Mouse (Mus musculus) neural tube, embryonic 11.5 days (tissue): ENCODE results near the gene Wipf3. TPM values are rescaled to one million over a fixed set of nuclear protein-coding genes. Genes with fewer than 3 reads are reported as not detected.

Experiments used
- ATAC-seq: fragments of 200-750 bp; cut with Nextera tagmentation; 2 replicates; pipeline ENCODE4 v1.8.0; 2017; ENCODE audit warnings: moderate number of reproducible peaks, mild to moderate bottlenecking, moderate TSS enrichment, moderate library complexity; ENCODE audit not compliant: insufficient read depth, low FRiP score, low TSS enrichment
- DNase-seq: peaks from one replicate; pipeline ENCODE4 v3.0.0-alpha.2; 2015; ENCODE audit warnings: low spot score
- H3K27ac ChIP-seq: fragments of 300-500 bp; sonication (generic); 2 replicates; pipeline ENCODE4 v1.5.1; 2014; ENCODE audit warnings: low read depth, mild to moderate bottlenecking, low read length
- H3K27me3 ChIP-seq: fragments of 300-500 bp; sonication (generic); 2 replicates; pipeline ENCODE4 v1.6.1; 2014; ENCODE audit warnings: mild to moderate bottlenecking, low read length, mixed read lengths; ENCODE audit not compliant: control insufficient read depth, insufficient read depth
- H3K36me3 ChIP-seq: fragments of 300-500 bp; sonication (generic); 2 replicates; pipeline ENCODE4 v1.6.1; 2014; ENCODE audit warnings: mild to moderate bottlenecking, low read length, moderate library complexity, mixed read lengths; ENCODE audit not compliant: control insufficient read depth, insufficient read depth
- H3K4me1 ChIP-seq: fragments of 300-500 bp; sonication (generic); 2 replicates; pipeline ENCODE4 v1.6.1; 2014; ENCODE audit warnings: low read length, mixed read lengths; ENCODE audit not compliant: control insufficient read depth, insufficient read depth
- H3K4me2 ChIP-seq: fragments of 300-500 bp; sonication (generic); 2 replicates; pipeline ENCODE4 v1.6.1; 2014; ENCODE audit warnings: low read depth, mild to moderate bottlenecking, moderate library complexity
- H3K4me3 ChIP-seq: fragments of 300-500 bp; sonication (generic); 2 replicates; pipeline ENCODE4 v1.5.1; 2014; ENCODE audit warnings: low read depth, low read length
- H3K9ac ChIP-seq: fragments of 300-500 bp; sonication (generic); 2 replicates; pipeline ENCODE4 v1.6.1; 2014; ENCODE audit warnings: mild to moderate bottlenecking, low read length
- H3K9me3 ChIP-seq: fragments of 300-500 bp; sonication (generic); 2 replicates; pipeline ENCODE4 v1.6.1; 2016; ENCODE audit warnings: low read length; ENCODE audit not compliant: control insufficient read depth
- WGBS: fragments of 180-500 bp; shearing (Covaris S2); extraction: QIAGEN DNeasy Blood & Tissue Kit; methylation state at CpG from one replicate; pipeline ENCODE4 v1.1.7; 2014; 5-methylcytosine and 5-hydroxymethylcytosine counted together
- polyA plus RNA-seq: library from polyadenylated mRNA; unstranded; fragments of >200 nt; fragmentation: Nextera tagmentation; extraction: Ambion mirVana; gene quantifications from 2 replicates; pipeline ENCODE4 v1.2.1, GENCODE M21; 2014

Gene Wipf3
- polyA plus RNA-seq, 1 experiment from 2014 or later: 0.80 TPM

DNA sequence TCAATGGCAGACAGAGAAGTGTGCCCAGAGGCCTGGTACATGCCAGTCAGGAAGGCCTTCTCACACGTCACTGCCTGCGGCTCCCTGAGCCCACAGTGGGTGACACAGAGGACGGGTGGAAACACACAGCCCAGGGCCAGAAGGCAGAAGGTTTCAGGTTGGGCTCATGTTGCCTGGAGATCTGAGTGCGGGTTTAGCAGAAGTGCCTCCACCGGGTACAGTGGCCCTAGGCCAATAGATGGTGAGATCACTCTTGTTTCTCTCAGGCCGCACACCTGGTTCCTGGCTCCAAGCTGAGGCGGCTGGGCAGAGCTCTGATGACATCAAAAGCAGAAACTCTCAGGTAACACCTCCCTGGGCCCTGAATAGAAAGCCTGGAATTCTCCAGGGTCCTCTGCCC, 66.8 kb downstream of the Wipf3 start:
- no peak overlapping the region for H3K27ac ChIP-seq
- DNase-seq (no peak), ATAC-seq (no peak)
- 87% methylated on average over 7 of the region's 7 CpGs for WGBS
- no peak overlapping the region for H3K9ac ChIP-seq
- no peak overlapping the region for H3K4me3 ChIP-seq
- H3K4me1 ChIP-seq: no peaks in the 10 kb centered on the region
- no peaks in the 10 kb centered on the region for H3K9me3 ChIP-seq
- no peaks in the 10 kb centered on the region for H3K27me3 ChIP-seq
- H3K36me3 ChIP-seq: no peaks in the 10 kb centered on the region
- no peak overlapping the region for H3K4me2 ChIP-seq

DNA sequence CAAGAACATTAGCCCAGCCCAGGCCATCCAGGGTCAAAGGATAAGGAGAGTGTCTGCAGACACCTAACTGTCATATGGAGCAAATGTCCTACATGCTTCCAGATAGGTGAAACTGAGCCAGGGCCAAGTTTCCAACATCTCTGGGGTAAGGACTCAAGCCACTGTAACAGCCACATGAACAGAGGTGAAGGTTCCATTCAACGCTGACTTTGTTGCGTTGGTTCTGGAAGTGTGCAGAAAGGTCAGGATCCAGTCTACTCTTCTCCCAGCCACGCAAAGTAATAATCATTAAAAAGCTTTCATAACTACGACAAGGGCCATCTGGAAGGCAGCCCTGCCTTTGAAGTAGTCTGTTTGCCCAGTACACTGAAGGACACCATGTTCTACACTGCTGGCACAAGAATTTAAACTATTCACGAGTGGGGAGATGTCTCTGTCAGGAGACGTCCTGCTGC, 73.3 kb downstream of the Wipf3 start:
- Histone ChIP-seq H3K9ac (no peak overlapping the region), H3K27ac (no peak overlapping the region), H3K4me2 (no peak overlapping the region), H3K4me1 (no peaks in the 10 kb centered on the region), H3K9me3 (no peaks in the 10 kb centered on the region), H3K27me3 (no peaks in the 10 kb centered on the region), H3K4me3 (no peak overlapping the region), H3K36me3 (no peaks in the 10 kb centered on the region)
- ATAC-seq: no peak
- no peak for DNase-seq
- 76% methylated on average over 6 of the region's 6 CpGs for WGBS

DNA sequence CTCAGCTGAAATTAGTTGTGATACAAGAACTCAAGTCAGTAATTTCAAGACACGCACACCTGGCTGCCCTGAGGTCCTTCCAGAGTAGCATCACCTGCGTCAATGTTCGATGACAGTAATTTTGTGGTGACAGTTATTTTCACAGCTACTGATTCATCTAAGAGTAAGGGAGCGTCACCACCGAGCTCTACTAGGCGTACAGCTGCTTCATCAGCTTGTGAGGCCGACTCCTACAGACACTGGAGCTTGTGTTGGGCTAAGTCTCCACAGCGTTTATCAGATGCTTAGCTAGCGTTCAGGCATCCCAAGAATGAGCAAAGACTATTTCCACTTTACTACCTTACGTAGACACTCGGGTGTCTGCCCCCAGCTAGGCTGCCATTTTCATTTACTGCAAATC, 76.9 kb downstream of the Wipf3 start:
- ATAC-seq (no peak), DNase-seq (no peak)
- H3K27me3 ChIP-seq: no peaks in the 10 kb centered on the region
- H3K9me3 ChIP-seq: no peaks in the 10 kb centered on the region
- H3K4me3 ChIP-seq: no peak overlapping the region
- no peak overlapping the region for H3K4me2 ChIP-seq
- H3K9ac ChIP-seq: no peak overlapping the region
- H3K27ac ChIP-seq: no peak overlapping the region
- 88% methylated on average over 11 of the region's 11 CpGs for WGBS
- peaks cover 3% of the 10 kb centered on the region for H3K4me1 ChIP-seq
- no peaks in the 10 kb centered on the region for H3K36me3 ChIP-seq

DNA sequence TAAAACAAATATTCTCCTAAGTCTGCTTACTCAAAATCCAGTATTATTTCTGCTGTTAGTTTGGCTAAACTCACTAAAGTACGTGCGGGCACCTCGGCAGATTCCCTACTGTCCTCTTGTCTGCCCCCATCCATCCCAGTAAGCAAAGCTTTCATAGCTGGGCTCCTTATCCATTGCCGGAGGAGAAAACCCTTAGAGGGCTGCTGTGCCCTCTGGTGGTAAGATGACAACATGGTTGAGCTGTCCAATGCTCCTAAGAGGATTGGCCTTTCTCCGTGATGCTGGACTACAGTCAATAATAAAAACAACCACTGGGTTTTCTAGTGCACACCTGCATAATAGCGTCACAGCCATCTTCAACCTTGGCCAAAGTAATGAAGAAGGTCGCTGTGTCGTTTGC, 77.6 kb downstream of the Wipf3 start:
- DNase-seq (peak; percentile 44), ATAC-seq (no peak)
- Histone ChIP-seq H3K9ac (no peak overlapping the region), H3K36me3 (no peaks in the 10 kb centered on the region), H3K27me3 (no peaks in the 10 kb centered on the region), H3K4me3 (no peak overlapping the region), H3K27ac (no peak overlapping the region), H3K4me1 (peaks cover 3% of the 10 kb centered on the region), H3K9me3 (no peaks in the 10 kb centered on the region), H3K4me2 (no peak overlapping the region)
- WGBS: 49% methylated on average over 8 of the region's 8 CpGs

DNA sequence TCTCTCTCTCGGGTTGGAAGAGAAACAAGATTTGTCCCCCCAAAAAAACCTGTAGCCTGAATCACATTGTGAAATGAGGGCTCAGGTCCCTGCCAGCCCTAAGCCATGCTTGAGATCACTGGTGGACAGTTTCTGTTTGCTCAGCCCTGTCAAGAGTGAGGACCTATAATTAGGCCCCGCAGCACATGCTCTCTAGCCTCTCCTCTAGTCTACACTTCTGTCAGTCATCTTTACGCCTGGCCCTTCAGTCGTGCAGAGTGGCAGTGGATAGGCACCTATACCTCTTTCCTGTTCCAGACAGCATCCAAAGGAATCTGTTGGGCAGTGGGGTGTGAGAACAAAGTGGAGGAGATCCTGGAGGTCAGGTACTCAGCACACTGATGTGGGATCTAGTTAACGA, 78.4 kb downstream of the Wipf3 start:
- H3K4me2 ChIP-seq: no peak overlapping the region
- 71% methylated on average over 5 of the region's 5 CpGs for WGBS
- H3K27ac ChIP-seq: no peak overlapping the region; the same call in 1 of the 2 replicates
- peaks cover 3% of the 10 kb centered on the region for H3K4me1 ChIP-seq
- H3K4me3 ChIP-seq: no peak overlapping the region
- DNase-seq (no peak), ATAC-seq (no peak)
- no peaks in the 10 kb centered on the region for H3K9me3 ChIP-seq
- H3K36me3 ChIP-seq: no peaks in the 10 kb centered on the region
- H3K27me3 ChIP-seq: no peaks in the 10 kb centered on the region
- H3K9ac ChIP-seq: no peak overlapping the region

DNA sequence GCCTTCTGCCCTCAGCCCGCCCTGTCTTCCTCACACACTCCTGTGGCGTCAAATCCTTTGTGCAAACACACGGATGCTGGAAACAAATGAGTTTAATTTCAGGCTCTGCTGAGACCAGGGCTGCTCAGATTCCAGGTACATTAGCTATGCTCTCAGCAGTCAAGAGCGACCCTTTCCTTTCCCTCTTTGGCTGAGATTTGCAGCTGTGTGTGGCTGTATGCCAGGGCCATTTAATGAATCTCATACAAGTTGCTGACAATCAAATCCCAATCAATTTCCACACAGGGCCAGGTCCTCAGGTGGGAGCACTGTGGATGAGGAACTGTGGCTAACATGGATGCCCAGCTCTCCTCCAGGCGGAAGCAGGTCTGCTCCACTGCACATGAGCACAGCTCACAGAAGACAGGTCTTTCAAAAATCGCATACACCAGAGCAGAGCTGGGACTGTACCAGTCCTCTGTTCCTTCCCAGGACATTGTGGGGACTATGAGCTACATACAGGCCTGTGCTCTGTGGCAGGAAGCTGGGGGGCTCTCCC, 78.9 kb downstream of the Wipf3 start:
- peak overlapping the region; percentile 30; the same call in 1 of the 2 replicates for H3K9ac ChIP-seq
- no peaks in the 10 kb centered on the region for H3K9me3 ChIP-seq
- no peak overlapping the region for H3K4me2 ChIP-seq
- DNase-seq (no peak), ATAC-seq (no peak)
- H3K27me3 ChIP-seq: no peaks in the 10 kb centered on the region
- H3K4me3 ChIP-seq: no peak overlapping the region
- H3K4me1 ChIP-seq: peaks cover 3% of the 10 kb centered on the region
- no peaks in the 10 kb centered on the region for H3K36me3 ChIP-seq
- 50% methylated on average over 6 of the region's 6 CpGs for WGBS
- no peak overlapping the region; the same call in 1 of the 2 replicates for H3K27ac ChIP-seq

DNA sequence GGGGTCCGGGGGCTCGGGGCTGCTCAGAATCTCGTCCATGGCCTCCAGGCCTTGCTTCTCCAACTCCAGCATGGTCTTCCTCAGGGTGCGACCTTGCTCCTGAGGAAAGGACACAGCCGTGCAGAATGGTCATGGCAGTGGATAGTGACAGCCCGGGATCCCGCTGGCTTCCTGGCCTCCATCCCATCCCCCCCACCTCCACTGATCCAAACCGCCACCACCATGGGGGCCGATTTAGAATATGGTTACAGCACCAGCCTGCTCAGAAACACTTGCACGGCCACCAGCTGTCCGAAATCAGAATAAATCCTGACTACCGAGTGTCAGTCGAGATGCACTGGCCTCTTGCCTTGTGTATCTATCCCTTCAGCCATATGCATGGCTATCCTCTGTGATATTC, 79.9 kb downstream of the Wipf3 start:
- no peaks in the 10 kb centered on the region for H3K27me3 ChIP-seq
- ATAC-seq (no peak), DNase-seq (no peak)
- no peak overlapping the region for H3K4me3 ChIP-seq
- H3K36me3 ChIP-seq: no peaks in the 10 kb centered on the region
- H3K4me1 ChIP-seq: peaks cover 3% of the 10 kb centered on the region
- WGBS: 92% methylated on average over 13 of the region's 13 CpGs
- no peak overlapping the region for H3K4me2 ChIP-seq
- H3K9ac ChIP-seq: no peak overlapping the region
- no peak overlapping the region for H3K27ac ChIP-seq
- H3K9me3 ChIP-seq: no peaks in the 10 kb centered on the region

DNA sequence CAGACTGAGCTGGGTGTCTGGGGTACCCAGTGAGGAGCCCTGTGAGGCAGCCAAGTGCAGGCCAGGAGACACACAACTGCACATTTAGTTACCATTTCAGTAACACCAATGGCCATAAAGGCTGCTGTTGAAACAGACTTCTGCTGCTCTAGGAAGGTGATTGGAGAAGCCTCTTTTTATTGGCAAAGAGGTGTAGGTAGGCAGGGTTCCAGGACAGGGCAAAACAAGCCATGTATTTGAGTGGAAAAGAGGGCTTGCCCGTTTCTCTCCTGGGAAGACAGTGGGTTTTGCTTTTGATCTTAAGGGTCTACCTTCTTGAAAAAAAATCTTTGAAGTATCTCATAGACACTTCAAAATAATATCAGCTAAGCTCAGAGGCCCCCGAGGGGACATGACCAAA, 82.9 kb downstream of the Wipf3 start:
- Histone ChIP-seq H3K9me3 (no peaks in the 10 kb centered on the region), H3K36me3 (no peaks in the 10 kb centered on the region), H3K9ac (no peak overlapping the region), H3K4me2 (no peak overlapping the region), H3K4me3 (no peak overlapping the region), H3K27ac (no peak overlapping the region), H3K4me1 (peaks cover 3% of the 10 kb centered on the region), H3K27me3 (no peaks in the 10 kb centered on the region)
- 83% methylated on average over 2 of the region's 2 CpGs for WGBS
- ATAC-seq (no peak), DNase-seq (no peak)

DNA sequence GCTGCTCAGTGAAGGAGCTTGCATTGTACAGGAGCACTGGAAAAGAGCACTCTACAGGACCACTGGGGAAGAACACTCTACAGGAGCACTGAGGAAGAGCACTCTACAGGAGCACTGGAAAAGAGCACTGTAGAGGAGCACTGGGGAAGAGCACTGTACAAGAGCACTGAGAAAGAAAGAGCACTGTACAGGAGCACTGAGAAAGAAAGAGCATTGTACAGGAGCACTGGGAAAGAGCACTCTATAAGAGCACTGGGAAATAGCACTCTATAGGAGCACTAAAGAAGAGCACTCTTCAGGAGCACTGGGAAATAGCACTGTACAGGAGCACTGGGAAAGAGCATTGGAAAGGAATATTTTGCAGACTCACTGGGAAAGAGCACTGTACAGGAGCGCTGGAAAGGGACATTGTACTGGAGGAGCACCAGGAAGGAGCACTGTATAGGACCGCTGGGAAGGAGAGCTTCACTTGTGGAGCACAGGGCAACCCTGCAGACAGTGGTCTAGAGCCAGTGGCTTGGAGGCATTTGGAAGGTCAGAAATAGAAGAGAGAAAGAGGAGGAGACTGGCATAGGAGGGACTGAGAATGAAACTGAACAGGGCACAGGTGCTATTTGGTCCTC, 87.2 kb downstream of the Wipf3 start:
- Histone ChIP-seq H3K9ac (no peak overlapping the region), H3K4me2 (no peak overlapping the region), H3K4me3 (no peak overlapping the region), H3K9me3 (no peaks in the 10 kb centered on the region), H3K4me1 (no peaks in the 10 kb centered on the region), H3K27ac (no peak overlapping the region), H3K27me3 (no peaks in the 10 kb centered on the region), H3K36me3 (no peaks in the 10 kb centered on the region)
- no peak for ATAC-seq
- 86% methylated on average over 2 of the region's 2 CpGs for WGBS
- DNase-seq: no peak
